Mouse (Mus musculus): ENCODE results near the gene Adam1b. TPM values are rescaled to one million over a fixed set of nuclear protein-coding genes. Genes with fewer than 3 reads are reported as not detected.
A peak's percentile ranks its signal among the peaks of the same experiment; 100 is the strongest.

Gene Adam1b
- not detected for total RNA-seq (2021)
- long read RNA-seq, experiment 1, partial matches to known transcripts, result 0 of 1 reads
- long read RNA-seq, experiment 1, other reads (novel, unspliced or antisense), result 0 of 1 reads
- long read RNA-seq, experiment 2, result 0 reads

DNA sequence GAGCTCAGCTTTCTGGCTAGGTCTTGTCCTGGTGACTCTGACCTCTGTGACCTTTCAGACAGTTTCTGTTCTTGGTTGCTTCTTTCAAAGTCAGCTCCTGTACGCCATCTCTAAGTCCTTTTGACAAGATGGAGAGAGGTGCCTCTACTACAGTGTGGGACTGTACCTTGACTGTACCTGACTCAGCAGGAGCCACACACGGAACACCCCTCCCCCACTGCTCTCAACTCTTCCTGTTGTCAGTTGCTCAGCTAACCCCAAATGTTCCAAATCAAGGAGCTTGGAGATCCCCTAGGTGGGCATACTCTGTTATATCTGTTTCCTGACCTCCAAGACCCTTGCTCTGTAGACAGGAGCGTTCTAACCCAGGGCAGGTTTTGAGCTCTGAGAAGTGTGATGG, at the start of gene Adam1b:
Gene Adam1b (minus strand): TSS at position 205 of the 400 bp plus-strand sequence.
- no peak within 1 kb of the TSS for H3K4me3 ChIP-seq
- no peak for DNase-seq (ENCODE audit: low spot score in 2 of 2)
- no peak for TF ChIP-seq CTCF (conservative IDR thresholded peaks at IDR 0.05)
- no peak within 1 kb of the TSS for H3K27ac ChIP-seq

GRCm38 (mm10) chr5:121549196-121549595, 46.0 kb upstream of the Adam1b start:
- H3K27ac ChIP-seq, result no peak overlapping the region
- no peak overlapping the region for H3K4me3 ChIP-seq
- DNase-seq (ENCODE audit: low spot score in 2 of 2), result no peak
- no peak for TF ChIP-seq CTCF (conservative IDR thresholded peaks at IDR 0.05)

DNA sequence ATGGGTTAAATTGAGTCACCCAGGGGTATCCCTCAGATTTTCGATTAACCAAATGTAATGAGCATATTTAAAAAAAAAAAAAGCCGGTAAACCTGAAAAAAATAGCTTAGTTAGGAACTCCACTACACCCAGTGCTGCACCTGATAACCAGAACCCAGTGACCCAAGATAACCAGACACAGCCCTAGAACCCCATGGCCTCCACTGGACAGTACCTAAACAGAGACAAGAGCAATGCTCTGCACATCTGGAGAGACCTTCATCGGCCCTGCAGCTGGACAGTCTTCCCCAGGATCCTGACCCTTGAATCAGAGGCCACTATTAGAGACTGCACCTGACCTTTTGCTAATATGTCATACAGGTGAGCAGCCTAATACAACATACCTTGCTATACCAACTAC, 43.8 kb upstream of the Adam1b start:
- no peak overlapping the region for H3K27ac ChIP-seq
- no peak for DNase-seq (ENCODE audit: low spot score in 2 of 2)
- TF ChIP-seq CTCF (conservative IDR thresholded peaks at IDR 0.05), result no peak
- no peak overlapping the region for H3K4me3 ChIP-seq

GRCm38 (mm10) chr5:121546530-121546895, 43.3 kb upstream of the Adam1b start:
- peak overlapping the region; percentile 99 for H3K27ac ChIP-seq
- peak in 1 of 2 experiments; percentile 34 for DNase-seq (ENCODE audit: low spot score in 2 of 2)
- TF ChIP-seq CTCF (conservative IDR thresholded peaks at IDR 0.05), result peak; percentile 80
- peak overlapping the region; percentile 98 for H3K4me3 ChIP-seq

DNA sequence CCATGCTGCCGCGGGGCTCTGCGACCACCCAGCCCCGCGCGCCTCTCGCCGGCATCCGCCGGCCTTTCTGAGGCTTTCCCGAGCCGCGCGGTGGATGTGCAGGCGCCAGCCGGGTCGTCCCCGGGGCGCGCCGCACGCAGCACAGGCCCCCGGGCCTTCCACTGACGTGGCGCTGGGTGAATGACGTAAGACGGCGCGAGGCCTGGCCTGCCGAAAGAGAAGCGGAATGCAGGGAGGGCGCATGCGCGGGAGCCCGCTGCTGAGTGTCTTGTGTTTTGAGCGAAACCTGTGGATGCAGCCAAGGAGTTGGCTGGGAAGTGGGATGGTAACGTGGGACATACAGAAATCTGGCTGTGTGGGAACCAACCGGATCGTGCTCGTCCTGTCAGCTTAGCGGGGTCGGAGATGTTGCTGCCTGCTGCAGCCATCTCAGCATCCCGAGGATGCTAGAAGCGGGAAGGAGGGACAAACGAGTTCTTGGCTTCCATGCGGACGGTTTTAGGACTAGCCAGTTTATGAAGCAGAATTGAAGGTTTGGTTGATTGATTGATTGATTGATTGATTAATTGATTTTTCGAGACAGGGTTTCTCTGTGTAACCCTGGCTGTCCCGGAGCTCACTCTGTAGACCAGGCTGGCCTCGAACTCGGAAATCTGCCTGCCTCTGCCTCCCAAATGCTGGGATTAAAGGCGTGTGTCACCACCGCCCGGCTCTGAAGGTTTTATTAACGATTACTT, 42.7 kb upstream of the Adam1b start, which contains the start of gene Mapkapk5:
Gene Mapkapk5 (minus strand): TSS at position 113 of the 737 bp plus-strand sequence.
- peak within 1 kb of the TSS; percentile 98 for H3K4me3 ChIP-seq
- peak within 1 kb of the TSS; percentile 99 for H3K27ac ChIP-seq
- TF ChIP-seq CTCF (conservative IDR thresholded peaks at IDR 0.05), result no peak
- DNase-seq (ENCODE audit: low spot score in 2 of 2), result peak; percentile 96 to 99

GRCm38 (mm10) chr5:121544910-121545792, 41.9 kb upstream of the Adam1b start, which contains the start of the genes Adam1a and Gm42878:
Gene Adam1a (minus strand): TSS chr5:121545482.
Gene Gm42878 (minus strand): TSS chr5:121545482.
- peak in 1 of 2 experiments; percentile 33 for DNase-seq (ENCODE audit: low spot score in 2 of 2)
- no peak for TF ChIP-seq CTCF (conservative IDR thresholded peaks at IDR 0.05)
- peak within 1 kb of the TSS; percentile 98 for H3K4me3 ChIP-seq
- peak within 1 kb of the TSS; percentile 99 for H3K27ac ChIP-seq

GRCm38 (mm10) chr5:121543370-121543769, 40.1 kb upstream of the Adam1b start:
- DNase-seq (ENCODE audit: low spot score in 2 of 2), result no peak
- TF ChIP-seq CTCF (conservative IDR thresholded peaks at IDR 0.05), result no peak
- no peak overlapping the region for H3K27ac ChIP-seq
- H3K4me3 ChIP-seq, result no peak overlapping the region

- H3K4me3 ChIP-seq, result no peak overlapping the region
- no peak for DNase-seq (ENCODE audit: low spot score in 2 of 2)
- TF ChIP-seq CTCF (conservative IDR thresholded peaks at IDR 0.05), result peak; percentile 63
Measured at GRCm38 (mm10) chr5:121541235-121541634, 38.0 kb upstream of the Adam1b start.

DNA sequence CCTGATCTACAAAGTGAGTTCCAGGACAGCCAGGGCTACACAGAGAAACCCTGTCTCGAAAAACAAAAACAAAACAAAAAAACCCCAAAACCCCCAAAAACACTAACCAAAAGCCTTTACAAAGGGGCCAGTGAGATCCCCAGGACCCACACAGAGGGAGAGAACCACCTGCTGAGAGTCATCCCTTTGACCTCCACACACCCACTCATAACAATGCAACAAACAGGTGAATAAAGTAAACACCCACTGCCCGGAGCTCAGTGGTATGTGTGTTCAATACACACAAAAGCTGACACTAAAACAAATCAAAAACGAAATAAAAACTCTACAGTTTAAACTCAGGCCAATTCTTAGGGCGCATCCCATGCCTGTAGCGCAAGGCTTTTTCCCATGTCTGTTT, 36.8 kb upstream of the Adam1b start:
- Histone ChIP-seq H3K27ac (no peak overlapping the region), H3K4me3 (no peak overlapping the region)
- DNase-seq (ENCODE audit: low spot score in 2 of 2), result no peak
- no peak for TF ChIP-seq CTCF (conservative IDR thresholded peaks at IDR 0.05)

More at GRCm38 (mm10) chr5:121541235-121541634, 38.0 kb upstream of the Adam1b start:
- no peak overlapping the region for H3K27ac ChIP-seq

DNA sequence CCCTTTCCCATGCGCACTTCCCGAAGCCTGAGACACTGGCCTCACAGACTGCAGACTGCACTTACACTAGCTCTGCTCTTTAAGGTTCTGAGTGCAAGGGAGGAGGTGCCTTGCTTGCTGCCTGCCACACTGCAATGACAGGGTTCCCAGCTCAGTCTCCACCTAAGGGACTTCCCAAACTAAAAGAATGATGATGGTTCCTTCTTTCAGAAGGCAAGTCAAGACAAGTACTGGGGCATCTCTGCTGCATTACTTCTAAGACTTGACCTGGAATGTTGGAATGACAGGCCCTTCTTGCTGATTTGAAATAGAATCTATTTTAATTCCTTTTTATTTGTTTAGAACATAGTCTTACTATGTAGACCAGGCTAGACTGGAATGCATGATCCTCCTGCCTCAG, 34.4 kb upstream of the Adam1b start:
- no peak for DNase-seq (ENCODE audit: low spot score in 2 of 2)
- H3K4me3 ChIP-seq, result no peak overlapping the region
- no peak for TF ChIP-seq CTCF (conservative IDR thresholded peaks at IDR 0.05)
- no peak overlapping the region for H3K27ac ChIP-seq

- Histone ChIP-seq H3K27ac (no peak overlapping the region), H3K4me3 (no peak overlapping the region)
- no peak for TF ChIP-seq CTCF (conservative IDR thresholded peaks at IDR 0.05)
- DNase-seq (ENCODE audit: low spot score in 2 of 2), result no peak
Measured at GRCm38 (mm10) chr5:121536921-121537555, 33.8 kb upstream of the Adam1b start.

DNA sequence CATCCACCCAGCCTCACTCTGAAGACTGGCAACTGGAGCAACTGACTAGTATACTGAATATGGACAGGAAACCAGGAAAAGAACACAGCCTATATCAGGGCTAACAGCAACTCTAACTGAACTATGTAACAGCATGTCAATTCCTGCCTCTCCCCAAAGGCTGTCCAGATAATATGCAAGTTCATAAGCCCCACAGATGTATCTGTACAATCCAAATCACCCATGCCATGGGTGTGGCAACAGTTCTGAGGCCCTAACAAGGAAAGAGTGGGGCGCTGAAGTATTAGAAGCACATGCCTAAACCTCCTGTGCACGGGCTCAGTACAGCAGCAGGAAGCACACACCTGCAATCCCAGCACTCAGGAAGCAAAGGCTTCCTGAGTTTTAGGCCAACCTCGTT, 31.9 kb upstream of the Adam1b start:
- DNase-seq (ENCODE audit: low spot score in 2 of 2), result no peak
- H3K4me3 ChIP-seq, result no peak overlapping the region
- H3K27ac ChIP-seq, result no peak overlapping the region
- TF ChIP-seq CTCF (conservative IDR thresholded peaks at IDR 0.05), result no peak

All from layer of hippocampus, adult 2 months (tissue).